Mouse (Mus musculus): ENCODE data around the gene Hexim1.

- no peak for TF ChIP-seq CTCF (conservative IDR thresholded peaks at IDR 0.05; ENCODE audit: insufficient read depth, insufficient read length, low read depth, low read length)
- TF ChIP-seq POLR2A (IDR thresholded peaks at IDR 0.05; ENCODE audit: low read depth, low read length): no peak
These were observed 41.2 kb upstream of the Hexim1 start for GRCm38 (mm10) chr11:103074796-103075323.
